Mouse (Mus musculus): ENCODE results near the gene Klhl25. TPM values are rescaled to one million over a fixed set of nuclear protein-coding genes. Genes with fewer than 3 reads are reported as not detected.
"Not testable (repeated sequence)": the region's sequence is repeated elsewhere in the genome, so short reads cannot be mapped to it uniquely, and the experiment has no call there.

Klhl25 gene
- polyA plus RNA-seq, 1 experiment from 2014 or later = 19.5 TPM

DNA sequence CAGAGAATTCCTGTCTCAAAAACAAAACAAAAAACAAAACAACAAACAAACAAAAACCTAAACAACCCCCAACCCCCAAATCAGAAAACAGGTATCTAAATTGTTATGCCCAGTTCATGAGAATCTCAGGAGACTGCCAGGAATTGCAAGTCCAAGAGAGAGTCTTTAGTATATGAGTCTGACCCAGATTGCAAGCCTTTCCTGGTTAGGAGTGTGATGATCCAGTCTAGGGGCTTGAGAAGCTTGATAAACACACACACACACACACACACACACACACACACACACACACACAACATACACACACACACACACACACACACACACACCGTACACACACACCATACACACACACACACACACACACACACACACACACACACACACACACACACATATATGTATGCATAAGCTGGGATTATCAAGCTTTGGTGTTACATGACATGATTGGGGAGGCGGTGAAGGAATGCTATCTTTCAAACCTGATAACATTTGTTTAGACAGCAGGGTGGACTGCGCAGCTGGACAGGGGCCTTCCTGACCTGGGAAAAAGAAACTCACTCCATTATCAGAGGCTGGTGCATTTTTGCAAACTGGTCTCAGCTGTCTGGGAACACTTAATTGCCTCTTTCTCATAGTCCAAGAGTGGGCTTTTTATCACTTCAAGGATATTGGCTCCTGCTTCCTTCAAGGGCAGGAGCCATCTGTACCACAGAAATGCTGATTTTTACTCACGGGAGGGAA, 21.6 kb upstream of the Klhl25 start:
- H3K9me3 ChIP-seq = no peaks in the 10 kb centered on the region
- 72% methylated on average over 3 of the region's 4 CpGs for WGBS
- ATAC-seq (ENCODE audit: low FRiP score, low read depth) = no peak
- no peak overlapping the region for H3K27ac ChIP-seq
- no peaks in the 10 kb centered on the region for H3K4me1 ChIP-seq
- H3K4me3 ChIP-seq = no peak overlapping the region
- no peaks in the 10 kb centered on the region for H3K36me3 ChIP-seq
- no peaks in the 10 kb centered on the region for H3K27me3 ChIP-seq
- no peak overlapping the region for H3K4me2 ChIP-seq (replicated peaks)
- no peak overlapping the region for H3K9ac ChIP-seq

DNA sequence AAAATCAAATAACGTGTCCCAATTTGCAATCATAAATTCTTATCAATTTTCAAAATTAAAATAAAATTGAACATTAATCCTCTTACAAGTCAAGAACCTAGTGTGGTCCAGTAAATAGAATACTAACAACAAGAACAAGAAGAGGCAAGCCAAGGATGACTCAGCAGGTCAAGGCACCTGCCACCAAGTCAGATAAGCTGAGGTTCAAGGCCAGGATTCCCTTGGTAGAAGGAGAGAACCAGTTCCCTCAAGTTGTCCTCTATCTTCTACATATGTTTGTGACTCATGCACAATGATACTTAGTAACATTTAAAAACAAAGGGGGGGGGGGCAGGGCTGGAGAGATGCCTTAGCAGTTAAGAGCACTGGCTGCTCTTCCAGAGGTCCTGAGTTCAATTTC, 20.8 kb upstream of the Klhl25 start:
- H3K9ac ChIP-seq = no peak overlapping the region
- H3K4me2 ChIP-seq (replicated peaks) = no peak overlapping the region
- ATAC-seq (ENCODE audit: low FRiP score, low read depth) = no peak
- no peak overlapping the region for H3K4me3 ChIP-seq
- H3K4me1 ChIP-seq = no peaks in the 10 kb centered on the region
- no peak overlapping the region for H3K27ac ChIP-seq
- no peaks in the 10 kb centered on the region for H3K36me3 ChIP-seq
- WGBS = 96% methylated on average over 1 of the region's 1 CpGs
- no peaks in the 10 kb centered on the region for H3K9me3 ChIP-seq
- H3K27me3 ChIP-seq = no peaks in the 10 kb centered on the region

DNA sequence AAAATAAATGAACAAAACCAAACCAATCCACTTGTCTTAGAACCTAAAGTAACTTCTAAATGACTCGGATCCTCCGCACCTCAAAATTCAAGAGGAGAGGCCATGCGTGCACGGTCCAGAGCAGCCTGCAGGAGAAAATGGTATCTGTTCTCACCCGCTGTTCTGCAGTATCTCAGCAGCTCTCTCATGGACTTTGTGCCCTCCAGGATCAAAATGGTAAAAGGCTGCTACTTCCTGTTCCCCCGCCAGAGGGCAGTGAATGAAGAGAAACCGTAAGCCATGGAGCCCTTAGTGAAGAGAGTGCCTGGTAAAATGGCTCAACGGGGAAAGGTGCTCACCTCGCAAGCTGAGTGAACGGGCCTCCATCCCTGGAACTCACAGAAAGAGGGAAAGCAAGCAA, 20.3 kb upstream of the Klhl25 start:
- Histone ChIP-seq H3K9me3 (no peaks in the 10 kb centered on the region), H3K4me2 (replicated peaks) (no peak overlapping the region), H3K36me3 (no peaks in the 10 kb centered on the region), H3K4me1 (no peaks in the 10 kb centered on the region), H3K9ac (no peak overlapping the region), H3K27ac (no peak overlapping the region), H3K4me3 (no peak overlapping the region), H3K27me3 (no peaks in the 10 kb centered on the region)
- 0 out of 2 replicates have a peak, but pooled peaks have one; percentile 36 for ATAC-seq (ENCODE audit: low FRiP score, low read depth)
- 33% methylated on average over 10 of the region's 10 CpGs for WGBS

DNA sequence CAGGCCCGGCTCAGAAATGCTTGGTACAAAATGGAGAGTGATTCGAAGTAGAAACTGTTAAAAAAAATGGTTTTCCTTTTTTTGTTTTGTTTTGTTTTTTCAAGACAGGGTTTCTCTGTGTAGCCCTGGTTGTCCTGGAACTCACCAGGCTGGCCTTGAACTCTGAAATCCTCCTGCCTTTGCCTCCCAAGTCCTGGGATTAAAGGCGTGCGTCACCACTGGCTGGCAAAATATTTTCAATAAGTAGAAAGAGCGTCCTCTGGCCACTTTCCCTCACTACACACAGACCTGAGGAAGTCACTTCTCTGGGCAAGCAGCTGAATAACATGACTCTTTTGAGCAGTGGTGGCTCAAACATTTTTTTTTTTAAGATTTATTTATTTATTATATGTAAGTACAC, 19.6 kb upstream of the Klhl25 start:
- Histone ChIP-seq H3K4me2 (replicated peaks) (no peak overlapping the region), H3K9me3 (no peaks in the 10 kb centered on the region), H3K27me3 (no peaks in the 10 kb centered on the region), H3K4me3 (no peak overlapping the region), H3K36me3 (no peaks in the 10 kb centered on the region), H3K4me1 (no peaks in the 10 kb centered on the region), H3K27ac (no peak overlapping the region), H3K9ac (no peak overlapping the region)
- 86% methylated on average over 5 of the region's 5 CpGs for WGBS
- ATAC-seq (ENCODE audit: low FRiP score, low read depth) = no peak

DNA sequence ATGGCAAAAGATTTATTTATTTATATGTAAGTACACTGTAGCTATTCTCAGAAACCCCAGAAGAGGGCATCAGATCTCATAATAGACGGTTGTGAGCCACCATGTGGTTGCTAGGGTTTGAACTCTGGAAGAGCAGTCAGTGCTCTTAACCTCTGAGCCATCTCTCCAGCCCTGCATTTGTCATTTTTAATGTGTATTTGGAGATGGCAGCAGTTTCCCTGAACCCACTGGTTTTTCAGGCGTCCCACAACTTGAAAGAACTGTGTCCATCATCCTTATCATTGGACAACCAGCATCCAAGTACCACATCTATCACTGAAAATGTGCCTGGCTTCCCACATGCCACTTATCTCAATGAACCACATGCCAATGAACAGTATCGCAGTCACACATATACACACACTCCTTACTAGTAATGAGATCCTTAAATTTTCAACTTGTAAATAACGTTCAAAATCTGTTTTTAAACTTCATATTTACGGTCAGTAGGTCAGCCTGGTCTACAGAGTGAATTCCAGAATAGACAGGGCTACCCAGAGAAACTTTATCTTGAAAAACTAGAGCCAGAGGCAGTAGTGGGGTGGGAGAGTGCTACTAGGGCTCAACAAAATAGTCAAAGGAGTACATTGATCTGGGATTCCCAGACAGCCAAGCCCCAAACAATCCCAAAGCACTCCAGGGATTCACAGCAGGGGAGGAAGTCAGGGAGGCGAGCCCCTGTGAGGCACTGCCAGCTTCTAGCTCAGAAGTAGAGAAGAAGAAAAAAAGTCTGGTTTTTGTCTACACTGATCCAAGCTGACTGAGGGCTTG, 17.7 kb upstream of the Klhl25 start:
- Histone ChIP-seq H3K4me2 (replicated peaks) (no peak overlapping the region), H3K9me3 (no peaks in the 10 kb centered on the region), H3K4me3 (no peak overlapping the region), H3K36me3 (no peaks in the 10 kb centered on the region), H3K27ac (no peak overlapping the region), H3K9ac (no peak overlapping the region), H3K4me1 (no peaks in the 10 kb centered on the region), H3K27me3 (no peaks in the 10 kb centered on the region)
- ATAC-seq (ENCODE audit: low FRiP score, low read depth) = no peak
- WGBS = 70% methylated on average over 6 of the region's 6 CpGs

DNA sequence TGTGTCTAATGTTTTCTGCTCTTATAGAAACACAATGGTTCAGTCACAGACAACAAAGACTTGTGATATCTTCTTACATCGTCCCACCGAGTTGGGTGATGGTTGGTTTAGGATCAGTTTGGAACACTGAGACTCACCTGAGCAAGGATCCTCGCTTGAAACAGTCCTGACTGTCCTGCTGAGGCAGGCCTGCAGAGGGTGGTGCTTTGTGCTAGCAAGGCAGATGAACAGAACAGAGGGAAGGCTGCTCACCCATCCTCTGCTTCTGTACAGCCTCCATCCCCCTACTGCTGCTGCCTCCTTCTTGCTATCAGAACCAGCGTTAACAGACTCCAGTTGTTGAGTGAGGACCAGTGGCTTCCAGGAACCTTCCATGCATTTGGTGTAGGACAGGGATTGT, 14.2 kb upstream of the Klhl25 start:
- H3K4me1 ChIP-seq; H3K4me3 ChIP-seq; ATAC-seq (ENCODE audit: low FRiP score, low read depth); H3K36me3 ChIP-seq; H3K4me2 ChIP-seq (replicated peaks); H3K27me3 ChIP-seq; H3K9ac ChIP-seq; H3K27ac ChIP-seq; H3K9me3 ChIP-seq: not testable (repeated sequence)
- 86% methylated on average over 3 of the region's 4 CpGs for WGBS

DNA sequence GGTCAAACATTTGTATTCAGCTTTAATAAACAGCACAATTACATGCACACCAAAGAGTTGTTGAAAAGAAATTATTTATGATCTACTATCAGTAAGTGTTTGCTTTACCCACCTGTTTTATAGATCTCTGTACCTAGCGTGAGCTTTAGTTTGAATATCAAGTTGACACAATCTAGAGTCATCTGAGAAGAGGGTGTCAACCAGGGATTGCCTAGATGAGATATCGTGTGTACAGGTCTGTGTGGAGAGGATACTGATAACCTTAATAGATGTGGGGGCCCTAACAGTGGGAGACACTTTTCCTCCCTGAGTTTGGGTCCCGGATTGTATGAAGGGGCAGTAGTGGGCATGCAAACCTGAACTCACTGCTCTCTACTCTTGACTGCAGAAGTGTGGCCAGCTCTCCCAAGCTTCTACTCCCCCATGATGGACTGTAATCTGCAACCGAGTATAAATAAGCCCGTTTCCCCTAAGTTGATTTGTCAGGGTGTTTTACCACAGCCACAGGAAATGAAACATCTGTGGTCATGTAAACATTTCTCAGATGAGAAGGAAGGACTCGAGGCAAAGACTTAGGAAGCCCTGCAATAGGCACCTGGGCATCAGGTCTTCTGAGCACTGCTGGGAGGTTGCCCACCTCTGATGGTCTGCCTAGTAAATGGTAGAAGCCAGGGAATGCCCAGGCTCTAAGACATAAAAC, 13.0 kb upstream of the Klhl25 start:
- WGBS = 80% methylated on average over 3 of the region's 6 CpGs
- H3K4me1 ChIP-seq; H3K9ac ChIP-seq; ATAC-seq (ENCODE audit: low FRiP score, low read depth); H3K9me3 ChIP-seq; H3K4me3 ChIP-seq; H3K27me3 ChIP-seq; H3K27ac ChIP-seq; H3K36me3 ChIP-seq; H3K4me2 ChIP-seq (replicated peaks): not testable (repeated sequence)

DNA sequence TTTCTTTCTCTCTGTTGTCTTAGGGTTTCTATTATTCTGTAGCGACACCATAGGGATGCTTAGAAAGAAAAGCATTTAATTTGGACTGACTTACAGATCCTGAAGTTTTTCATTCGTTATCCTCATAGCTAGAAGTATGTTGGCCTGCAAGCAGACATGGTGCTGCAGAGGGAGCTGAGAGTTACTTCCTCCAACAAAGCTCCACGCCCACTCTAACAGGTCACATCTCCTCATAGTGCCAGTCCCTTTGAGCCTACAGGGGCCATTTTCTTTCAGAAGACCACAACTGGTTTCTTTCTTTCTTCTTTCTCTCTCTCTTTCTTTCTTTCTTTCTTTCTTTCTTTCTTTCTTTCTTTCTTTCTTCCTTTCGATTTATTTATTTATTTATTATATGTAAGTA, 8.0 kb upstream of the Klhl25 start:
- H3K27ac ChIP-seq = no peak overlapping the region
- no peaks in the 10 kb centered on the region for H3K9me3 ChIP-seq
- no peak overlapping the region for H3K4me3 ChIP-seq
- H3K27me3 ChIP-seq = no peaks in the 10 kb centered on the region
- no peak overlapping the region for H3K4me2 ChIP-seq (replicated peaks)
- no peaks in the 10 kb centered on the region for H3K4me1 ChIP-seq
- WGBS = 81% methylated on average over 4 of the region's 4 CpGs
- H3K9ac ChIP-seq = no peak overlapping the region
- no peaks in the 10 kb centered on the region for H3K36me3 ChIP-seq
- ATAC-seq (ENCODE audit: low FRiP score, low read depth) = no peak

DNA sequence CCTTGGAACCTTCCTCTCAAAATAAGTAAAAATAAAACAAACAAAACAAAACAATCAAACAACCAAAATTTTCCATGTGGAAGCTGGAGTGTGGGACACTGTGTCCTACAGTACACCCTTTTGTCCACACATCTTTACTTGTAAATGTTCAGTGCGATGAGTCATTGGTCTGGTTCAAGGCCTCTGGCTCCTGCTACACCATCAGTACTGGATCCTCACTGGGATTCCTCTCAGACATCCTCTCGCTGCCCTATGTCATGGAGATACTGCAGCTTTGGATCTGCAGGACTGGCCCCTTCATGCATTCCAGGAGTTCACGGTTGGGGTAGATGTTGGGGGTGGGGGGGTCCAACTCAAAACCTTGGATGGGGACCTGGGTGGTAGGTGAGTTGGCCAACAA, 5.8 kb upstream of the Klhl25 start:
- H3K36me3 ChIP-seq = no peaks in the 10 kb centered on the region
- H3K4me3 ChIP-seq = no peak overlapping the region
- no peaks in the 10 kb centered on the region for H3K4me1 ChIP-seq
- no peak overlapping the region for H3K27ac ChIP-seq
- no peak overlapping the region for H3K9ac ChIP-seq
- no peak overlapping the region for H3K4me2 ChIP-seq (replicated peaks)
- WGBS = 82% methylated on average over 3 of the region's 3 CpGs
- H3K9me3 ChIP-seq = no peaks in the 10 kb centered on the region
- no peak for ATAC-seq (ENCODE audit: low FRiP score, low read depth)
- no peaks in the 10 kb centered on the region for H3K27me3 ChIP-seq

DNA sequence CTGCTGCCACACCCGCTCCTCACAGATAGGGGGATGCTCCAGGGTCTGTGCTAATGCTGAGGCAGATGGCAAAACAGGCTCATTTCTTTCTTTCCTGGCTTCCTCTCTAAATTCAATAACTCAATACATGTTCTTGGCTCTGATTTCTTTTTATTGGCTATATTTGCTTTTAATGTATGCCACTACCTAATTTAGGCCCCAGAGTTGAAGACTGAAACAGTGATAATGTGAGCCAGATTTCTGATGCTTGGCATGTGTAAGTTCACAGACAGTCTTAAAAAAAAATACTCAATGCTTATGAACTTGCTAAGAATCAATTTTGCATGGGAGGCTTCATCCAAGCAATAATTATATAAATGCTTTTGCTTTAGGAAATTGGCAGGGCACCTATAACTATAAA, 2.2 kb upstream of the Klhl25 start:
- H3K27me3 ChIP-seq = no peaks in the 10 kb centered on the region
- H3K4me3 ChIP-seq = no peak overlapping the region
- no peaks in the 10 kb centered on the region for H3K9me3 ChIP-seq
- H3K27ac ChIP-seq = no peak overlapping the region
- no peak overlapping the region for H3K9ac ChIP-seq
- 89% methylated on average over 1 of the region's 1 CpGs for WGBS
- peaks cover 12% of the 10 kb centered on the region for H3K4me1 ChIP-seq
- H3K36me3 ChIP-seq = peaks cover under 1% of the 10 kb centered on the region; the same call in 1 of the 2 replicates
- no peak for ATAC-seq (ENCODE audit: low FRiP score, low read depth)
- H3K4me2 ChIP-seq (replicated peaks) = no peak overlapping the region

DNA sequence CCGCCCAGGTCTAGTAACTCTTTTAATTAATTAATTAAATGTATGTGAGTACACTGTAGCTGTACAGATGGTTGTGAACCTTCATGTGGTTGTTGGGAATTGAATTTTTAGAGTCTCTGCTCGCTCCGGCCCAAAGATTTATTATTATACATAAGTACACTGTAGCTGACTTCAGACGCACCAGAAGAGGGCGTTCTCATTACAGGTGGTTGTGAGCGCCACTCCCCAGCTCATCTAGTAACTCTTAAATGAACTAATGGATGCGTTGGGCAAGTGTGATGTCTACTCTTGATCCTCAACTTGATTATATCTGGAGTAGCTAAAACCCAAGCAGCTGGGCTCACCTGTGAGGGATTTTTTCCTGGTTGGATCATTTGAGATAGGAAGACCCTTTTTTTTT, 1.2 kb upstream of the Klhl25 start:
- no peak overlapping the region for H3K27ac ChIP-seq
- no peaks in the 10 kb centered on the region for H3K9me3 ChIP-seq
- H3K36me3 ChIP-seq = peaks cover 10% of the 10 kb centered on the region
- H3K4me3 ChIP-seq = no peak overlapping the region
- whole genome bisulfite sequencing = 46% methylated on average over 7 of the region's 7 CpGs
- no peaks in the 10 kb centered on the region for H3K27me3 ChIP-seq
- H3K4me1 ChIP-seq = peaks cover 12% of the 10 kb centered on the region
- peak overlapping the region; percentile 86 for H3K4me2 ChIP-seq (replicated peaks)
- ATAC-seq (ENCODE audit: low FRiP score, low read depth) = no peak
- no peak overlapping the region for H3K9ac ChIP-seq

DNA sequence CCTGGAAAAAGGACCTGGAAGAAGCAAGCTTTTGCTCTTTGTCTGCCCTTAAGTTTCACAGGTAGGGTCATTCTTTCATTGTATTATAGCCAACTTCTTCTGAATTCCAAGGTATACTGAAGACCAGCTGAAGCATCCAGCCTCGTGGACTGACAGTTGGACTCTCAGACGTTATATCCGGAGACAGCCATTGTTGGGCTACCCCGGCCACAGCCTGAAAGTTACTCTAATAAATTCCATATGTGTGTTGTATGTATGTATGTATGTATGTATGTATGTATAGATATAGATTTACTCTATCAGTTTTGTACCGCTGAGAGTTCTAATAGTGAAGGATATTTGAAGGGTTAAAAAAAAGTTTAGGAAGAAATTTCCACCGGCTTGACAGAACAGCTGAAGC, 621 bp upstream of the Klhl25 start:
- no peaks in the 10 kb centered on the region for H3K9me3 ChIP-seq
- H3K9ac ChIP-seq = peak overlapping the region; percentile 62
- peak; percentile 4; the same call in 1 of the 2 replicates for ATAC-seq (ENCODE audit: low FRiP score, low read depth)
- H3K4me1 ChIP-seq = peaks cover 17% of the 10 kb centered on the region
- H3K4me2 ChIP-seq (replicated peaks) = peak overlapping the region; percentile 86
- H3K27me3 ChIP-seq = no peaks in the 10 kb centered on the region
- H3K27ac ChIP-seq = peak overlapping the region; percentile 73
- WGBS = 3% methylated on average over 6 of the region's 6 CpGs
- H3K36me3 ChIP-seq = peaks cover 15% of the 10 kb centered on the region
- H3K4me3 ChIP-seq = peak overlapping the region; percentile 87

Data from limb, embryonic 13.5 days (tissue).